Mouse (Mus musculus): ENCODE measurements around the gene Ppp1r32. TPM values are rescaled to one million over a fixed set of nuclear protein-coding genes. Genes with fewer than 3 reads are reported as not detected.

The Ppp1r32 gene
- polyA plus RNA-seq, 1 experiment from 2014 or later: not detected

- H3K4me1 ChIP-seq (ENCODE audit: control insufficient read depth, insufficient read depth, low read length): no peaks in the 10 kb centered on the region
- no peaks in the 10 kb centered on the region for H3K9me3 ChIP-seq (ENCODE audit: control insufficient read depth, low read length)
- 29% methylated on average over 8 of the region's 8 CpGs for WGBS
- H3K27ac ChIP-seq (ENCODE audit: low read depth, low read length): no peak overlapping the region
- no peaks in the 10 kb centered on the region for H3K36me3 ChIP-seq (ENCODE audit: control insufficient read depth, insufficient read depth, low read length)
- peak; percentile 55 for ATAC-seq (ENCODE audit: low FRiP score, low TSS enrichment)
- H3K9ac ChIP-seq (ENCODE audit: low read depth, low read length): no peak overlapping the region
- no peaks in the 10 kb centered on the region for H3K27me3 ChIP-seq (ENCODE audit: control insufficient read depth, insufficient read depth, low read length)
- H3K4me3 ChIP-seq (ENCODE audit: low read length): no peak overlapping the region
- H3K4me2 ChIP-seq (replicated peaks; ENCODE audit: low read depth, low read length): no peak overlapping the region
Observed at GRCm38 (mm10) chr19:10469171-10469658, 13.5 kb downstream of the Ppp1r32 start.

- H3K9ac ChIP-seq (ENCODE audit: low read depth, low read length): no peak overlapping the region
- no peak overlapping the region for H3K4me2 ChIP-seq (replicated peaks; ENCODE audit: low read depth, low read length)
- H3K27ac ChIP-seq (ENCODE audit: low read depth, low read length): no peak overlapping the region
- no peak overlapping the region for H3K4me3 ChIP-seq (ENCODE audit: low read length)
- 33% methylated on average over 4 of the region's 4 CpGs for WGBS
- H3K4me1 ChIP-seq (ENCODE audit: control insufficient read depth, insufficient read depth, low read length): 0 out of 2 replicates have a peak, but pooled peaks cover 7% of the 10 kb centered on the region
- H3K27me3 ChIP-seq (ENCODE audit: control insufficient read depth, insufficient read depth, low read length): peaks cover 7% of the 10 kb centered on the region; the same call in 1 of the 2 replicates
- H3K36me3 ChIP-seq (ENCODE audit: control insufficient read depth, insufficient read depth, low read length): no peaks in the 10 kb centered on the region
- ATAC-seq (ENCODE audit: low FRiP score, low TSS enrichment): no peak
- no peaks in the 10 kb centered on the region for H3K9me3 ChIP-seq (ENCODE audit: control insufficient read depth, low read length)
Observed at GRCm38 (mm10) chr19:10464427-10464826, 18.3 kb downstream of the Ppp1r32 start.

GRCm38 (mm10) chr19:10461584-10461983 lies 21.1 kb downstream of the Ppp1r32 start:
- H3K4me2 ChIP-seq (replicated peaks; ENCODE audit: low read depth, low read length): no peak overlapping the region
- ATAC-seq (ENCODE audit: low FRiP score, low TSS enrichment): no peak
- no peak overlapping the region for H3K27ac ChIP-seq (ENCODE audit: low read depth, low read length)
- no peaks in the 10 kb centered on the region for H3K9me3 ChIP-seq (ENCODE audit: control insufficient read depth, low read length)
- H3K4me1 ChIP-seq (ENCODE audit: control insufficient read depth, insufficient read depth, low read length): peaks cover 14% of the 10 kb centered on the region; the same call in 1 of the 2 replicates
- no peak overlapping the region for H3K9ac ChIP-seq (ENCODE audit: low read depth, low read length)
- H3K4me3 ChIP-seq (ENCODE audit: low read length): no peak overlapping the region
- 27% methylated on average over 7 of the region's 7 CpGs for WGBS
- no peaks in the 10 kb centered on the region for H3K36me3 ChIP-seq (ENCODE audit: control insufficient read depth, insufficient read depth, low read length)
- H3K27me3 ChIP-seq (ENCODE audit: control insufficient read depth, insufficient read depth, low read length): peaks cover 34% of the 10 kb centered on the region

GRCm38 (mm10) chr19:10459907-10460306 lies 22.8 kb downstream of the Ppp1r32 start:
- peaks cover 23% of the 10 kb centered on the region; the same call in 1 of the 2 replicates for H3K4me1 ChIP-seq (ENCODE audit: control insufficient read depth, insufficient read depth, low read length)
- H3K4me2 ChIP-seq (replicated peaks; ENCODE audit: low read depth, low read length): no peak overlapping the region
- H3K27me3 ChIP-seq (ENCODE audit: control insufficient read depth, insufficient read depth, low read length): peaks cover 49% of the 10 kb centered on the region
- WGBS: 57% methylated on average over 11 of the region's 11 CpGs
- ATAC-seq (ENCODE audit: low FRiP score, low TSS enrichment): no peak
- H3K4me3 ChIP-seq (ENCODE audit: low read length): no peak overlapping the region
- H3K9me3 ChIP-seq (ENCODE audit: control insufficient read depth, low read length): no peaks in the 10 kb centered on the region
- no peak overlapping the region for H3K9ac ChIP-seq (ENCODE audit: low read depth, low read length)
- no peaks in the 10 kb centered on the region for H3K36me3 ChIP-seq (ENCODE audit: control insufficient read depth, insufficient read depth, low read length)
- H3K27ac ChIP-seq (ENCODE audit: low read depth, low read length): no peak overlapping the region

- H3K27me3 ChIP-seq (ENCODE audit: control insufficient read depth, insufficient read depth, low read length): peaks cover 51% of the 10 kb centered on the region
- no peaks in the 10 kb centered on the region for H3K36me3 ChIP-seq (ENCODE audit: control insufficient read depth, insufficient read depth, low read length)
- peak; percentile 10 for ATAC-seq (ENCODE audit: low FRiP score, low TSS enrichment)
- peaks cover 23% of the 10 kb centered on the region; the same call in 1 of the 2 replicates for H3K4me1 ChIP-seq (ENCODE audit: control insufficient read depth, insufficient read depth, low read length)
- H3K4me2 ChIP-seq (replicated peaks; ENCODE audit: low read depth, low read length): peak overlapping the region; percentile 97
- H3K9ac ChIP-seq (ENCODE audit: low read depth, low read length): no peak overlapping the region
- 24% methylated on average over 8 of the region's 8 CpGs for WGBS
- H3K4me3 ChIP-seq (ENCODE audit: low read length): peak overlapping the region; percentile 50
- H3K9me3 ChIP-seq (ENCODE audit: control insufficient read depth, low read length): no peaks in the 10 kb centered on the region
- no peak overlapping the region for H3K27ac ChIP-seq (ENCODE audit: low read depth, low read length)
Observed at GRCm38 (mm10) chr19:10458096-10458495, 24.6 kb downstream of the Ppp1r32 start.

- H3K27me3 ChIP-seq (ENCODE audit: control insufficient read depth, insufficient read depth, low read length): peaks cover 51% of the 10 kb centered on the region
- ATAC-seq (ENCODE audit: low FRiP score, low TSS enrichment): peak; percentile 93
- H3K4me2 ChIP-seq (replicated peaks; ENCODE audit: low read depth, low read length): peak overlapping the region; percentile 97
- WGBS: 0% methylated on average over 26 of the region's 34 CpGs
- H3K36me3 ChIP-seq (ENCODE audit: control insufficient read depth, insufficient read depth, low read length): no peaks in the 10 kb centered on the region
- no peak overlapping the region for H3K27ac ChIP-seq (ENCODE audit: low read depth, low read length)
- H3K9ac ChIP-seq (ENCODE audit: low read depth, low read length): peak overlapping the region; percentile 45; the same call in 1 of the 2 replicates
- H3K9me3 ChIP-seq (ENCODE audit: control insufficient read depth, low read length): no peaks in the 10 kb centered on the region
- H3K4me3 ChIP-seq (ENCODE audit: low read length): peak overlapping the region; percentile 50
- H3K4me1 ChIP-seq (ENCODE audit: control insufficient read depth, insufficient read depth, low read length): peaks cover 23% of the 10 kb centered on the region; the same call in 1 of the 2 replicates
Observed at GRCm38 (mm10) chr19:10457484-10457800, 25.3 kb downstream of the Ppp1r32 start.

- H3K27ac ChIP-seq (ENCODE audit: low read depth, low read length): no peak within 1 kb of the TSS
- no peaks in the 10 kb centered on the region for H3K9me3 ChIP-seq (ENCODE audit: control insufficient read depth, low read length)
- H3K36me3 ChIP-seq (ENCODE audit: control insufficient read depth, insufficient read depth, low read length): no peaks in the 10 kb centered on the region
- peak; percentile 45 for ATAC-seq (ENCODE audit: low FRiP score, low TSS enrichment)
- H3K4me2 ChIP-seq (replicated peaks; ENCODE audit: low read depth, low read length): peak within 1 kb of the TSS; percentile 97
- peak within 1 kb of the TSS; percentile 50 for H3K4me3 ChIP-seq (ENCODE audit: low read length)
- H3K27me3 ChIP-seq (ENCODE audit: control insufficient read depth, insufficient read depth, low read length): peaks cover 52% of the 10 kb centered on the region
- peak within 1 kb of the TSS; percentile 45 for H3K9ac ChIP-seq (ENCODE audit: low read depth, low read length)
- peaks cover 17% of the 10 kb centered on the region; the same call in 1 of the 2 replicates for H3K4me1 ChIP-seq (ENCODE audit: control insufficient read depth, insufficient read depth, low read length)
- WGBS: under 1% methylated on average over 81 of the region's 96 CpGs
Observed at GRCm38 (mm10) chr19:10456752-10457483, 25.8 kb downstream of the Ppp1r32 start, which contains the start of gene Lrrc10b. Gene Lrrc10b (minus strand): TSS chr19:10457473.

- H3K4me2 ChIP-seq (replicated peaks; ENCODE audit: low read depth, low read length): no peak overlapping the region
- H3K27me3 ChIP-seq (ENCODE audit: control insufficient read depth, insufficient read depth, low read length): peaks cover 52% of the 10 kb centered on the region
- 70% methylated on average over 3 of the region's 3 CpGs for WGBS
- no peaks in the 10 kb centered on the region for H3K36me3 ChIP-seq (ENCODE audit: control insufficient read depth, insufficient read depth, low read length)
- no peak for ATAC-seq (ENCODE audit: low FRiP score, low TSS enrichment)
- H3K27ac ChIP-seq (ENCODE audit: low read depth, low read length): no peak overlapping the region
- H3K9me3 ChIP-seq (ENCODE audit: control insufficient read depth, low read length): no peaks in the 10 kb centered on the region
- no peak overlapping the region for H3K9ac ChIP-seq (ENCODE audit: low read depth, low read length)
- H3K4me3 ChIP-seq (ENCODE audit: low read length): no peak overlapping the region
- peaks cover 16% of the 10 kb centered on the region; the same call in 1 of the 2 replicates for H3K4me1 ChIP-seq (ENCODE audit: control insufficient read depth, insufficient read depth, low read length)
Observed at GRCm38 (mm10) chr19:10455437-10455806, 27.3 kb downstream of the Ppp1r32 start.

- Histone ChIP-seq H3K9ac (ENCODE audit: low read depth, low read length) (no peak overlapping the region), H3K9me3 (ENCODE audit: control insufficient read depth, low read length) (no peaks in the 10 kb centered on the region), H3K27ac (ENCODE audit: low read depth, low read length) (no peak overlapping the region), H3K4me2 (replicated peaks; ENCODE audit: low read depth, low read length) (no peak overlapping the region), H3K36me3 (ENCODE audit: control insufficient read depth, insufficient read depth, low read length) (no peaks in the 10 kb centered on the region), H3K4me3 (ENCODE audit: low read length) (no peak overlapping the region), H3K27me3 (ENCODE audit: control insufficient read depth, insufficient read depth, low read length) (peaks cover 51% of the 10 kb centered on the region), H3K4me1 (ENCODE audit: control insufficient read depth, insufficient read depth, low read length) (peaks cover 16% of the 10 kb centered on the region; the same call in 1 of the 2 replicates)
- WGBS: 48% methylated on average over 4 of the region's 4 CpGs
- ATAC-seq (ENCODE audit: low FRiP score, low TSS enrichment): no peak
Observed at GRCm38 (mm10) chr19:10454718-10455436, 27.9 kb downstream of the Ppp1r32 start.
